Mouse (Mus musculus) thymus, postnatal 0 days (tissue): ENCODE results near the gene Cttn. TPM values are rescaled to one million over a fixed set of nuclear protein-coding genes. Genes with fewer than 3 reads are reported as not detected.

Experiments used
- DNase-seq: peaks from one replicate; pipeline ENCODE4 v3.0.0-alpha.2; 2015; ENCODE audit warnings: low spot score
- polyA plus RNA-seq: library from polyadenylated mRNA; unstranded; fragments of >200 nt; fragmentation: Nextera tagmentation; extraction: Ambion mirVana; gene quantifications from 2 replicates; pipeline ENCODE4 v1.2.1, GENCODE M21; 2015

The Cttn gene
- polyA plus RNA-seq, 1 experiment from 2014 or later: 38.9 TPM

- DNase-seq: no peak
These were observed 20.9 kb downstream of the Cttn start for GRCm38 (mm10) chr7:144449637-144450570.

- DNase-seq: no peak
These were observed 22.6 kb downstream of the Cttn start for GRCm38 (mm10) chr7:144448186-144448585.

- peak; percentile 50 for DNase-seq
These were observed 23.7 kb downstream of the Cttn start for GRCm38 (mm10) chr7:144447146-144447545.

- DNase-seq: peak; percentile 33
These were observed 26.0 kb downstream of the Cttn start for GRCm38 (mm10) chr7:144444788-144445187.

GRCm38 (mm10) chr7:144441976-144442375 is 28.8 kb downstream of the Cttn start:
- no peak for DNase-seq

GRCm38 (mm10) chr7:144441466-144441865 is 29.3 kb downstream of the Cttn start:
- no peak for DNase-seq

- DNase-seq: no peak
These were observed 32.0 kb downstream of the Cttn start for GRCm38 (mm10) chr7:144438811-144439210.

- no peak for DNase-seq
These were observed 37.9 kb downstream of the Cttn start for GRCm38 (mm10) chr7:144432920-144433319.

GRCm38 (mm10) chr7:144427460-144427859 is 43.3 kb downstream of the Cttn start:
- no peak for DNase-seq

- no peak for DNase-seq
These were observed 44.2 kb downstream of the Cttn start for GRCm38 (mm10) chr7:144426594-144426993.

- peak; percentile 48 for DNase-seq
These were observed 44.9 kb downstream of the Cttn start for GRCm38 (mm10) chr7:144425953-144426352.

- no peak for DNase-seq
These were observed 49.3 kb downstream of the Cttn start for GRCm38 (mm10) chr7:144421478-144421877.

GRCm38 (mm10) chr7:144420552-144420951 is 50.3 kb downstream of the Cttn start:
- no peak for DNase-seq

- DNase-seq: no peak
These were observed 53.0 kb downstream of the Cttn start for GRCm38 (mm10) chr7:144417644-144418343.

GRCm38 (mm10) chr7:144417234-144417633 is 53.6 kb downstream of the Cttn start:
- DNase-seq: no peak

GRCm38 (mm10) chr7:144415795-144416194 is 55.0 kb downstream of the Cttn start:
- no peak for DNase-seq

GRCm38 (mm10) chr7:144414632-144415031 is 56.2 kb downstream of the Cttn start:
- no peak for DNase-seq

- DNase-seq: no peak
These were observed 58.6 kb downstream of the Cttn start for GRCm38 (mm10) chr7:144411967-144412906.

GRCm38 (mm10) chr7:144409682-144410081 is 61.1 kb downstream of the Cttn start:
- no peak for DNase-seq

GRCm38 (mm10) chr7:144408464-144409000 is 62.3 kb downstream of the Cttn start:
- no peak for DNase-seq

- DNase-seq: no peak
These were observed 63.1 kb downstream of the Cttn start for GRCm38 (mm10) chr7:144407675-144408074.
